Mouse (Mus musculus) common myeloid progenitor, adult 5-6 weeks (primary cell): ENCODE measurements around the gene Pon2. TPM values are rescaled to one million over a fixed set of nuclear protein-coding genes. Genes with fewer than 3 reads are reported as not detected.
"Not testable (repeated sequence)": the region's sequence is repeated elsewhere in the genome, so short reads cannot be mapped to it uniquely, and the experiment has no call there.

Experiments used
- ATAC-seq: replicated peaks from 2 replicates; pipeline ENCODE4 v1.8.0; 2016; ENCODE audit warnings: low read depth, mild to moderate bottlenecking, moderate TSS enrichment, inconsistent platforms; ENCODE audit not compliant: poor library complexity, severe bottlenecking
- total RNA-seq: library from RNA; stranded (forward); fragments of 200-1000, 187-1606 nt; gene quantifications from 2 replicates; pipeline ENCODE4 v1.2.3, GENCODE M21; 2017

The Pon2 gene
- 27.9 and 33.5 TPM in 2 replicates for total RNA-seq

- peak; percentile 72 for ATAC-seq
These were observed at the start of gene Pon2 for GRCm38 (mm10) chr6:5298092-5298554. Pon2 (minus strand) TSS chr6:5298455.

- no peak for ATAC-seq
These were observed 46.0 kb upstream of the Pon2 start for GRCm38 (mm10) chr6:5344255-5344654.

- not testable (repeated sequence) for ATAC-seq
These were observed 41.0 kb upstream of the Pon2 start for GRCm38 (mm10) chr6:5339283-5339682.

- not testable (repeated sequence) for ATAC-seq
These were observed 40.5 kb upstream of the Pon2 start for GRCm38 (mm10) chr6:5338781-5339180.

- not testable (repeated sequence) for ATAC-seq
These were observed 37.8 kb upstream of the Pon2 start for GRCm38 (mm10) chr6:5336016-5336415.

- ATAC-seq = no peak
These were observed 35.8 kb upstream of the Pon2 start for GRCm38 (mm10) chr6:5334021-5334420.

GRCm38 (mm10) chr6:5332560-5333150 is 34.4 kb upstream of the Pon2 start:
- no peak for ATAC-seq

- ATAC-seq = no peak
These were observed 26.9 kb upstream of the Pon2 start for GRCm38 (mm10) chr6:5325122-5325521.

- ATAC-seq = not testable (repeated sequence)
These were observed 25.8 kb upstream of the Pon2 start for GRCm38 (mm10) chr6:5324101-5324500.

GRCm38 (mm10) chr6:5316630-5317029 is 18.4 kb upstream of the Pon2 start:
- ATAC-seq = no peak

GRCm38 (mm10) chr6:5315053-5315759 is 17.0 kb upstream of the Pon2 start:
- peak; percentile 98 for ATAC-seq

GRCm38 (mm10) chr6:5313951-5314590 is 15.8 kb upstream of the Pon2 start:
- ATAC-seq = no peak; the same call in 1 of the 2 replicates

- no peak for ATAC-seq
These were observed 12.2 kb upstream of the Pon2 start for GRCm38 (mm10) chr6:5310491-5310890.

GRCm38 (mm10) chr6:5309595-5310197 is 11.4 kb upstream of the Pon2 start:
- no peak for ATAC-seq

- ATAC-seq = no peak
These were observed 7.7 kb upstream of the Pon2 start for GRCm38 (mm10) chr6:5305926-5306325.

- no peak for ATAC-seq
These were observed 6.7 kb upstream of the Pon2 start for GRCm38 (mm10) chr6:5304956-5305355.

- no peak for ATAC-seq
These were observed 2.4 kb upstream of the Pon2 start for GRCm38 (mm10) chr6:5300629-5301028.

- no peak for ATAC-seq
These were observed 1.3 kb upstream of the Pon2 start for GRCm38 (mm10) chr6:5299561-5299960.

- peak; percentile 85 for ATAC-seq
These were observed 749 bp downstream of the Pon2 start for GRCm38 (mm10) chr6:5297321-5298091.

- no peak for ATAC-seq
These were observed 2.2 kb downstream of the Pon2 start for GRCm38 (mm10) chr6:5296067-5296466.
